Mouse (Mus musculus) liver (tissue): ENCODE measurements around the gene Hes6.

Experiments used
- DNase-seq: peaks from one replicate; pipeline ENCODE4 v3.0.0-alpha.2; 2020; ENCODE audit warnings: mixed read lengths

Gene Hes6

DNA sequence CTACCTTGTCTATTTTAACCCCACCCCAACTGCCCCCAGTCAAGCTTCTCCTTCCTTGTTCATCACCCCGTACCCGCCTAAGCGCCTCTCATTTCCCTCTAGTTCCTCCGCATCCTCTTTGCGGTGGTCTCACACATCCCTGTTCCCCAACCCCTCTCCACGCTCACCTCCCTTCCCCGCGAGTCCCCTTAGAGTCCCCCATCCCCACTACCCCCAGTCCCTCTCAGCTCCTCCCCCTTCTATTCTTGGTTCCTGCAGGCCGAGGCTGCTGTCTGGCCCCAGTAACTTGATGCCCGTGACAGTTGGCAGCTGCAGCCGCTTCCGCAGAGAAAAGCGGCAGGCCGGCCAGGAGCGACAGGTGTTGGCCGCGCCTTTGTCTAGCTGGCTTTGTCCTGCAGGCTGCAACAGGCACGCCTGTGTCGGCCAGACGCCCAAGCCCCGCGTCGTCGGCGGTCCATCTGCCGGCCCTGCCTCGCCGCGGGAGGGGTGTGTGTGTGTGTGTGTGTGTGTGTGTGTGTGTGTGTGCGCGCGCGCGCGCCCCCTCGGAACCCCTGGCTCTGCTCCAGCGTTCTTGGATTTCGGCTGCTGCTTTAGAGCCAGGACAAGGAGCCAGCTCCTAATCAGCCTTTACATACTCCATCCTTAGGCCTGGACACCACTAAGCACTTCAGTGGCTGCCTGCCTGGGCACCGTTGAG, at the start of gene Hes6:
TSS of gene Hes6 (minus strand) at position 141 of the 697 bp plus-strand sequence.
- peak; percentile 51 for DNase-seq

- no peak for DNase-seq
These were observed 49.6 kb upstream of the Hes6 start for GRCm38 (mm10) chr1:91463336-91463995.

DNA sequence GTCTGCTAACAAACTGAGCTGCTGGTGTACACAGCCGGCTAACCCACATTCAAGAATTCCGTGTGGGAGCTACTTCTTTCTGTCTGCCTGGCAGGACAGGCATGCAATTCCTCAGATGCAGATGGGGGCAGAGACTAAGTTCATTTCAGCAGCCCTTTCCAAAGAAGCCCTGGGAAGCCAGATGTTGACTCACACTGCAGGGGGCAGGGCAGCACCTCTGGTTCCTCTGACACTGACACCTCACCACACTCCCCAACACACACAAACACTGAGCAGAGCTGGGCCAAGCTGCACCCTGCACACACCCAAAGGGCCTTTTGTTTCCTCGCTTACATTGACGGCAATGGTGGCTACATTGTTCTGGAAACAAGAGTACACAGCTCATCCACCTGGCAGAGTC, 46.7 kb upstream of the Hes6 start:
- DNase-seq = no peak

DNA sequence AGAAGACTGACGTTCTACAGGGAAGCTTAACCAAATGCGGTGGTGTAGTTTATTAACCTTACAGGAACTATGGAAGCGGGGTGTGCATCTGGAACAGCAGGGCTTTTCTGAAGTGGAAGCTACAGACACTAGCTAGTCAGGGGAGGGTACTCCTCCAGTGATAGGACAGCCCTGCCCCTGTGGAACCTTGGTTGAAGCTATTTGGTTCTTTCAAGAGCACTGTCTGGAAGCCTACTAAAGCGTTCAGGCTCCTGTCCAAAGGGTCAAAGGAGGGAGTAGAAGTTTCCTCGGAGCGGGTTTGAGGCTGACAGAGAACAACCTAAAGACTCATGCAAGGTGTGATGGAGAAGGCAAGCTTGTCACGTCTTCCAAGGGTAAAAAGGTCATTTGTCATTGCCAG, 46.2 kb upstream of the Hes6 start:
- no peak for DNase-seq

DNA sequence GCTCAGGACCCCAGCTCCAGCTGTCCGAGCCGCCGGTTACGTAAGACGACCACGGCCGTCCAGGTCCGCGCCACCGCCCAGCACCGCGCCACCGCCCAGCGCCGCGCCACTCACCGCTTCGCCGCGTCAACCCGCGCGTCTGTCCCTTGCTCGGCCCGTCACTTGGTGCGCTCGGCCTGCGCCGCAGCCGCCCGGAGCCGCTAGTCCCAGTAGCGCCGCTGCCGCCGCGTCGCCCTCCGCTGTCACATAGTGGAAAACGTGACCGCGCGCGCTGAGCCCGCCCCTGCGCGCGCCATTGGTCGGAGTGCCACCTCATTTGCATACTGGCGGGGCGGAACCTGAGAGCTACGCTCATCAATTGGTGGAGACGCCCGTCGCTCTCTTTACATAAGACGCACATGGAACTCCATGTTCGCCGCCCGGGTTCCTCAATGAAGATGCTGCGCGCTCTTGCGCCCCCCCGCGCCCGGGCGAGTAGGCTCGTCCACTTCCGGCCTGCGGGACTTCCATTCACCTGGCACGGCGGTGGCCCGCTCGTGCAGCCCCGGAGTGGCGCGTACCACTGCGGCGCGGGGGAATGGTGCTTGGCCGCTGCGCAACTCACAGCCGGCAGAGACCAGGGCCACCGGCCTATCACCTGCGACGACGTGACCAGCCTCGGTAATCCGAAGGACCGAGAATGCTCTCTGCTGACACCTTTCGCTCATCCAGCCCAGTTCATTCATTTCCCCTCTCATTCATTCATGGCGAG, 45.4 kb upstream of the Hes6 start, which contains the start of gene Per2:
TSS of gene Per2 (minus strand) at position 266 of the 751 bp plus-strand sequence.
- DNase-seq = peak; percentile 98

GRCm38 (mm10) chr1:91458223-91458861, 44.5 kb upstream of the Hes6 start:
- DNase-seq = no peak

DNA sequence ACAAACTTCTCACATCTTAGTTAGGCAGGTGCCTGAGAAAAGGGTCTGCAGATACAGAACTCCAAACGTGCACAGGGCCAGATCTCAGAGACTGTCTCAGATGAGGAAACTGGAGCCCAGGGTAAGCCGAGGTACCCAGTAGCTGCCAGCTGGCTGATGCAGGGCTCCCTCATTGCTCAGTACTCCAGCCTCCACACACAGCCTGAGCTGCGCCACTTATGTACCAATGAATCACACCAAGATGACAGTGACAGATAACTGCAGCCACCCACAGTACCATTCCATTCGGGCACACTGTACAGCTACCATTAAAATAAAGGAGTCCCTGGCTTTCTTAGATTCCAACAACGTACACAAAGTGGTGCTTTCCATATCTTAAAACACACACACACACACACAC, 43.9 kb upstream of the Hes6 start:
- no peak for DNase-seq

GRCm38 (mm10) chr1:91457116-91457515, 43.3 kb upstream of the Hes6 start:
- no peak for DNase-seq

DNA sequence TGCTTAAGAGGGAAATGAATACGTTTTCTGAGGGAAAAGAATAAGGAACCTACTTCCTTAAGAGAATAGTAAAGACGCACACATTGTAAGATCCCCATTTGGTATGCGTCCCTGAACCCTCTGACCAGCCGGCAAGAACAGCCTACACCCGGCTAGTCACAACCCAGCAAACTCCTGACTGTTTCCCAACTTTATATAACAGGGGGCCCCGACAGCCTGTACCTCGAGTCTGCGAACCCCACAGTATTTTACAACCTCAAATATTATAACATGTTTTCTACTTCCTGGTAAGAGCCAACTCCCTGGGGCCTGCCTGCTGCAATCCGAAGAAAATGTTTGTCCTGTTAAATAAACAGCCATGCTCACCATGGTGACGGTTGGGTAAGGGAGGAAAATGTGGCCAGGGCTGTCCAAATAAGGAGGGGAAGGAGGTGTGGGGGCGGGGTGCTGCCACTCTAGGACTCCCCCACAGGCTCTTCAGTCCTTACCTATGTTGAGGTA, 42.5 kb upstream of the Hes6 start:
- DNase-seq = peak; percentile 57

GRCm38 (mm10) chr1:91455661-91456161, 41.9 kb upstream of the Hes6 start:
- peak; percentile 62 for DNase-seq

- no peak for DNase-seq
These were observed 41.1 kb upstream of the Hes6 start for GRCm38 (mm10) chr1:91454927-91455326.

GRCm38 (mm10) chr1:91454366-91454765, 40.5 kb upstream of the Hes6 start:
- no peak for DNase-seq

- DNase-seq = peak; percentile 47
These were observed 40.1 kb upstream of the Hes6 start for GRCm38 (mm10) chr1:91453932-91454331.

GRCm38 (mm10) chr1:91451547-91452084, 37.8 kb upstream of the Hes6 start:
- DNase-seq = no peak

DNA sequence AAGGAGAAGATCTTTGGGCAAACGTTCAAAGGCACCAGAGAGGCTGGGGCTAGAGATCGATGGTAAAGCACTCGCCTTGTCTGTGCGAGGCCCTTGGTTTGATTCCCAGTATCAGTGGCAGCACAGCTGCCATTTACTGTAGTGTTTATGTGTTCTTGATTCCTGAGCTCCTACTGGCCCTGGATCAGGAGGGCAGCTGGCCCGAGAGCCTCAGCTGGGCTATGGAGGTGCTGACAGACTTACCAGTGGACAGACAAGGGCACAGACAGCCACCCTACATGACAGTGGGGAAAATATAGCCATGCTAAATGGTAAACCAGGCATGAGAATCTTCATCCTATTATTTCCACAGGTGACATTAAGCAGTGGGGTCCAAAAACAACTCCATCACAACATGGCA, 37.0 kb upstream of the Hes6 start:
- no peak for DNase-seq

GRCm38 (mm10) chr1:91448688-91449087, 34.9 kb upstream of the Hes6 start:
- no peak for DNase-seq

DNA sequence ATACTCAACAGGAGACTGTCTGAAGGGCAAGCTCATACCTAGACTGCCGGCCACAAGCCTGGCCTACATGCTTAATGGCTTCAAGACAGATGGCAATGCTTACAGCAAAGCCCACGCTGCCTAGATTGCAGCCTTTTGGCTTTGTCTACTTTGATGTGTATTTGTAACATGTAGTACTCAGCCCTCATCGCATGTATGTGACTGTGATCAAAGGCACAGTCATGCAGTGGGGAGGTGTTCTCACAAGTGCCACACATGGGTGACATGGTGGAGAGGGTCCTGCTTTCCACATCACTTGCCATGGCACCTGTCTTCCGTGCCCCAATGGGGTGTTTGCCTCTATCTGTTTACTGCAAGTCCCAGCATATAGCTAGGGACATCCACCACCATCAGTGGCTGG, 32.7 kb upstream of the Hes6 start:
- DNase-seq = no peak

- DNase-seq = peak; percentile 56
These were observed 32.2 kb upstream of the Hes6 start for GRCm38 (mm10) chr1:91446060-91446459.

DNA sequence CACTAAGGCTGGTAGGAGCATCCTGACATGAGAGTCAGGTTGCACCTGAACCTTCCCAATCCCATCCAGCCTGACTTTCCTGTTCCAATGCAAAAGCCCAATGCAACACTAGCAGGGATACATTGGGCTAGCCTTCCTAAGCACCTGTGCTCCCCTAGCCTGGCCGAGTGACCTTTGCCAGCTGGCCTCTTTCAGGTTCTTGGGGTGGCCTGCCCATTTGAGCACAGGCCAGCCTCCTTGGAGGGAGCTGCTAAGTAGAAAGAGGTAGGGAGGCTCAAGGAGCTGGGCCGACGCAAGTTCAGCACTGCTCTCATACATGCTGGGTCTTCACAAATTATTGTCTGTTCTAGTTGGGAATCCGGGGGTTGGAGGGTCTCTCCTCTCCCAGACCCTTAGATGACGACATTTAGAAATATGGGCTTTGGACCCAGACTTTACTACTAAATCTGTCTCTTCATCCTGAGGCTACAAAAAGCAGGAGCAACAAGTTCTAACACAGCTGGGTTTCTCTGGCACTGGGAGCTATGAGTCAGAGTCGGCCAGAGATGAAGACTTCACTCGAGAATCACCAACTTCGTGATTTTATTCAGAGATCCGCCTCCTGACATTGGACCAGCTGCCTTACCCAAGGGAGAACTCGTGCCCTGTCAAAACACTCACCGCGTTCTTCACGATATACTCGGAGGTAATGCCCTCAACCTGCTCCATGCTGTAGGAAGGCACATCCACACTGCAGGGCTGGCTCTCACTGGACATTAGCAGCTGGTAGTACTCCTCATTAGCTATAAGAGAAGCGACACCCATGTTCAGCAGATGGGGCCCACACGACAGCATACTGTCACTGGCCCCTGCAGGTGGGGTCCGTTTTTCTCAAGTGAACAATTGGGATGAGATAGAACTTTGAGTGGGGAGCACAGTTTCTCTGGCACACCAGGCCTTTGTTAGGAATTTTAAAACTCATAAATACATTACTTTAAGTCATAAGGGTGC, 31.3 kb upstream of the Hes6 start:
- no peak for DNase-seq

DNA sequence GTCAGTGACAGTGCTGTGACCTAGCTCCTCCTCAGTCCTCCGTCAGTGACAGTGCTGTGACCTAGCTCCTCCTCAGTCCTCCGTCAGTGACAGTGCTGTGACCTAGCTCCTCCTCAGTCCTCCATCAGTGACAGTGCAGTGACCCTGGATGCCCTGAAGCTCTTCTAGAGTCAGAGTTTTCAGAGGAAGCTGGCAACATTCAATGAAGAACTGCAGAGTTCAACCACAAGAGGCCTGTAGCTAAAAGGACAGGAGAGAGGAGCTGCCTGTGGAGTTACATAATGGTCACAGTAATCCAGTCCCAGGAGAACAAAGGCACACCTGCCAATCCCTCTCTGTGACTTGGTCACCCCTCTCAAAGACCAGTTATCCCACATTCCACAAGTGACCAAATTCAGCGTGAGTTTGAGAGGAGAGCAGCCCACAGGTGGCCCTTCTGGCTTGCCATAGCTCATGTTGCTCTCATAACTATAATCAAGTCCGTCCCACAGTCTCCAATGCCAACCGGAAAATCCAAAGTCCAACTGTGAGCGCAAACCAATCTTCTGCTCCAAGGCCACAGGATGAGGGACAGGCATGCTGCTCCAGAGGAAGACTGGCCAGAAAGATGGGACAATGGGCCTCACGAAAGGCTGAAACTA, 28.6 kb upstream of the Hes6 start:
- no peak for DNase-seq

- no peak for DNase-seq
These were observed 28.0 kb upstream of the Hes6 start for GRCm38 (mm10) chr1:91441855-91442254.
